Mouse (Mus musculus): Measurements from ENCODE around the gene Ccnd3.

DNA sequence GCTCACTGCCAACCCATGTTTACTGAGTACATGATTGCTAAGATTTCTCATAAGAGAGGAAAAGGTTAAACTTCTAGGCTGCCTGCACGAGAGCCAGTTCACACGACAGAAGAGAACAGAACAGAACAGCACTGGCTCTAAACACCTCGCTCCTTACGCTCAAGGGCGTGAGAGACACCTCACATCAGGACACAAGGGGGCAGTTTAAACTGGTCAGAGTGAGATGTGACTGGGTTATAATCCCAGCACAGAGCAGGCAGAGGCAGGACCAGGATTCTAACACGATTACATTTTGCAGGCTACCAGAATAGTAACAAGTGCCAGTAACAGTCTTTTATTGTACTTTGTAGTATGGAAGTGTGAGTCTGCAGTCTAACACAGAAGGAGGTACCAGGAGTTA is 12.1 kb upstream of the Ccnd3 start:
- TF ChIP-seq CTCF (conservative IDR thresholded peaks at IDR 0.05; ENCODE audit: insufficient read depth, insufficient read length, low read depth, low read length) (no peak), POLR2A (IDR thresholded peaks at IDR 0.05; ENCODE audit: low read depth, low read length) (no peak)
